Mouse (Mus musculus) brain, embryonic 14.5 days (tissue): ENCODE data around the gene Fasn.

Experiments
- CTCF ChIP-seq: fragments of 200-500 bp; IDR thresholded peaks from 2 replicates; pipeline ENCODE4 v1.5.1; 2012; ENCODE audit warnings: inconsistent platforms, mild to moderate bottlenecking, moderate library complexity, borderline replicate concordance; ENCODE audit not compliant: insufficient read depth, insufficient read length; ENCODE audit errors: extremely low read depth
- POLR2A ChIP-seq: fragments of 200-500 bp; IDR thresholded peaks from 2 replicates; pipeline ENCODE4 v1.6.1; 2012; ENCODE audit warnings: mild to moderate bottlenecking, inconsistent platforms, borderline replicate concordance; ENCODE audit not compliant: poor library complexity, insufficient read depth, insufficient read length, severe bottlenecking; ENCODE audit errors: extremely low read depth

DNA sequence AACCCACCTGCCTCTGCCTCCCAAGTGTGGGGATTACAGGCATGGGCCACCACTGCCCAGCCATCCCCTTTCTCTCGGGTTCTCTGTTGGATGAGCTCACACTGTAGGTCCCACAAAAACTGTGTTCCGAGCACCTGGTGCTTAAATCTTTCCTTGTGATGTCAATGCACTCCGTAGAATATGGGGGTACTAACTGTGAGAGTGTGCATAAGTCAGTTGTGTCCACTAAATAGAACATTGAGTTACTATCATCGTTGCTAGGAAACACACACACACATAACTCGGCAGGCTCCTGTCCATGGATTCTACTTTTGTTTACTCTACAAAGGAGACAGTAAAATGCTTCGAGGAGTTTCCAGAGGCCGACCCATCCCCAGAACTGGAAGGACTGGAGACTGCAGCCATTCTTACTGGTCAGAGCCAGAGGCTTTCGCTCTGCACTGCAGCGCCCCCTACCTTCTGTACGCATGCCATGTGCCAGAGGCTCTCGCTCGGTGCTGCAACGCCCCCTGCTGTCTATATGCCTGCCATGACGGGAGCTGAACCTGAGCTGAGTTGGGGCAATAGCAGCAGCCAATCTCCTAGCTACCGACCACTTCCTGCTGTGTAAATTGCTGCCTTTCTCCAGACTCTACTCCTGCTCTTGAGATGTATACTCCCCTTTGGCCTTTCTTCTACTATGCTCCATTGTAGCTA is 48.4 kb downstream of the Fasn start:
- TF ChIP-seq CTCF, result peak; percentile 100
- TF ChIP-seq POLR2A, result no peak
